Mouse (Mus musculus) stomach, postnatal 0 days (tissue): ENCODE data around the gene Gpn2. TPM values are rescaled to one million over a fixed set of nuclear protein-coding genes. Genes with fewer than 3 reads are reported as not detected.

Source experiments
- ATAC-seq: fragments of 200-750 bp; cut with Nextera tagmentation; 2 replicates; pipeline ENCODE4 v1.8.0; 2017; ENCODE audit not compliant: low FRiP score, low TSS enrichment
- DNase-seq: peaks from one replicate; pipeline ENCODE4 v3.0.0-alpha.2; 2016; ENCODE audit warnings: low spot score
- H3K27ac ChIP-seq: fragments of 300-500 bp; sonication (generic); replicated peaks from 2 replicates; pipeline ENCODE4 v1.5.1; 2014; ENCODE audit warnings: mild to moderate bottlenecking, control low read depth
- H3K27me3 ChIP-seq: fragments of 300-500 bp; sonication (generic); 2 replicates; pipeline ENCODE4 v1.6.1; 2014; ENCODE audit warnings: low read length; ENCODE audit not compliant: control insufficient read depth, insufficient read depth
- H3K36me3 ChIP-seq: fragments of 300-500 bp; sonication (generic); 2 replicates; pipeline ENCODE4 v1.6.1; 2014; ENCODE audit warnings: low read length, mixed read lengths; ENCODE audit not compliant: control insufficient read depth, insufficient read depth
- H3K4me1 ChIP-seq: fragments of 300-500 bp; sonication (generic); replicated peaks from 2 replicates; pipeline ENCODE4 v1.6.1; 2014; ENCODE audit warnings: antibody characterized with exemption; ENCODE audit not compliant: control insufficient read depth, insufficient read depth
- H3K4me2 ChIP-seq: fragments of 300-500 bp; sonication (generic); replicated peaks from 2 replicates; pipeline ENCODE4 v1.6.1; 2014; ENCODE audit warnings: low read depth, mild to moderate bottlenecking, control low read depth, moderate library complexity
- H3K4me3 ChIP-seq: fragments of 300-500 bp; sonication (generic); 2 replicates; pipeline ENCODE4 v1.5.1; 2014; ENCODE audit warnings: low read depth, low read length, control low read depth
- H3K9ac ChIP-seq: fragments of 300-500 bp; sonication (generic); 2 replicates; pipeline ENCODE4 v1.6.1; 2014; ENCODE audit warnings: mild to moderate bottlenecking, low read length, control low read depth, mixed read lengths
- H3K9me3 ChIP-seq: fragments of 300-500 bp; sonication (generic); 2 replicates; pipeline ENCODE4 v1.6.1; 2016; ENCODE audit warnings: low read length; ENCODE audit not compliant: control insufficient read depth
- CTCF ChIP-seq: IDR thresholded peaks from 2 replicates; pipeline ENCODE4 v1.5.1; 2016; ENCODE audit warnings: antibody characterized with exemption, low read depth, mild to moderate bottlenecking, moderate library complexity
- EP300 ChIP-seq: optimal IDR thresholded peaks from 2 replicates; pipeline ENCODE3; 2016; ENCODE audit warnings: antibody characterized with exemption
- WGBS: fragments of 180-500 bp; shearing (Covaris S2); extraction: QIAGEN DNeasy Blood & Tissue Kit; methylation state at CpG from one replicate; pipeline ENCODE4 v1.1.7; 2014; 5-methylcytosine and 5-hydroxymethylcytosine counted together
- polyA plus RNA-seq: library from polyadenylated mRNA; unstranded; fragments of >200 nt; fragmentation: Nextera tagmentation; extraction: Ambion mirVana; gene quantifications from 2 replicates; pipeline ENCODE4 v1.2.1, GENCODE M21; 2015

Gene Gpn2
- polyA plus RNA-seq, 1 experiment from 2014 or later = 14.8 TPM

- H3K36me3 ChIP-seq = no peaks in the 10 kb centered on the region
- DNase-seq (no peak), ATAC-seq (no peak)
- H3K9ac ChIP-seq = no peak overlapping the region
- H3K4me3 ChIP-seq = no peak overlapping the region
- no peaks in the 10 kb centered on the region for H3K27me3 ChIP-seq
- H3K4me1 ChIP-seq = no peaks in the 10 kb centered on the region
- WGBS = 75% methylated on average over 11 of the region's 11 CpGs
- H3K27ac ChIP-seq = no peak overlapping the region
- H3K9me3 ChIP-seq = no peaks in the 10 kb centered on the region
- TF ChIP-seq EP300 = no peak
- no peak for TF ChIP-seq CTCF
- H3K4me2 ChIP-seq = no peak overlapping the region
Observed at GRCm38 (mm10) chr4:133563123-133563571, 21.0 kb upstream of the Gpn2 start.

DNA sequence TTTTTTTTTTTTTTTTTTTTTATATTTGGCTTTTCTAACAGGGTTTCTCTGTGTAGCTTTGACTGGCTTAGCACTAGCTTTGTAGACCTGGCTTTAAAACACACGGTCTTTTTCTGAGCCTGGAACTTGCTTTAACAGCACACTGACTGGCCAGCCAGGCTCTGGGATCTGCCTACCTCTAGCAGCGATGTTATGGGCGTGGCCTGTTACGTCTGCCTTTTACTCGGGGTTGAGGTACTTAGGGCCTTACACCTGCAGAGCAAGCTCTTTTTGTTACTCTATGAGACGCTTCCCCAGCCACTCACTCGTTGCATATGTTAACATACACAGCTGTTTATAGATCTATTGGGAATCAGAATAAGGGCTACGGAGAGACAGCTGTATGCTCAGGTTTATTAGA is 16.9 kb upstream of the Gpn2 start:
- ATAC-seq (no peak), DNase-seq (no peak)
- Histone ChIP-seq H3K36me3 (no peaks in the 10 kb centered on the region), H3K4me2 (no peak overlapping the region), H3K4me1 (no peaks in the 10 kb centered on the region), H3K27me3 (no peaks in the 10 kb centered on the region), H3K9me3 (no peaks in the 10 kb centered on the region), H3K9ac (no peak overlapping the region), H3K27ac (no peak overlapping the region), H3K4me3 (no peak overlapping the region)
- WGBS = 17% methylated on average over 8 of the region's 8 CpGs
- TF ChIP-seq CTCF = no peak

DNA sequence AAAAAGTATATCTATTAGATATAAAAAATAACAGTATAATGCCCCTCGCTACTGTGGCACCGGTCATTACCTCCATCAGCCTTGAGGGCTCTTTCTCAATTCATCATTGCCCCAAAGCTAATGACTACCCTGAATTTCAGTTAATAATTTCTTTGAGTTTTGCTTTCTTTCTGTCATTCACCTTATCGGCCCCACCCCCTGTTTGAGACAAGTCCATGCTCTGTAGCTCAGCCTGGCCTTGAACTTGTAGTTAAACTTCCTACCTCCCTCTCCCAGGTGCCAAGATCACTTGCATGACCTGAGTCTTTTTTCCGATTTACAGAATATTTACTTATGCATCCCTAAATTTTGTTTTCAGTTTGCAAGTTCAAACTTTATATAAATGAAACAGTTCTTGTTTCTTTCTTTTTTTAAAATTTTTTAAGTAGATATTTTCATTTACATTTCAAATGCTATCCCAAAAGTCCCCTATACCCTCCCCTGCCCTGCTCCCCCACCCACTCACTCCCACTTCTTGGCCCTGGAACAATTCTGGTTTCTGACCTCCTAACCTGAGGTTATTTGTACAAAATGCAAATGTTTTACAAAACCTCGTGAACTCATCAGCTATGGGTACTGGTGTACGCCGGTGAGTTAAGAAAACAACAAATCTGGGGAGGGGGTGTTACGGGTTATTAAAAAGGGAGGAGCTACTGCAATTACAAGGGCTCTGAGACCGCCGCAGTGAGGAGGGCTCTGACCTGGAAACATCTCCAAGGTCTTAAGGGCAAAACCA is 14.7 kb upstream of the Gpn2 start:
- TF ChIP-seq CTCF (no peak), EP300 (no peak)
- H3K4me1 ChIP-seq = no peaks in the 10 kb centered on the region; the same call in 1 of the 2 replicates
- ATAC-seq = no peak
- 0 out of 2 replicates have a peak overlapping the region, but pooled peaks have one; percentile 14 for H3K4me2 ChIP-seq
- H3K27ac ChIP-seq = 0 out of 2 replicates have a peak overlapping the region, but pooled peaks have one; percentile 18
- no peak for DNase-seq
- 78% methylated on average over 10 of the region's 10 CpGs for WGBS
- no peak overlapping the region for H3K9ac ChIP-seq
- H3K27me3 ChIP-seq = no peaks in the 10 kb centered on the region
- no peak overlapping the region for H3K4me3 ChIP-seq
- H3K36me3 ChIP-seq = no peaks in the 10 kb centered on the region
- no peaks in the 10 kb centered on the region for H3K9me3 ChIP-seq

GRCm38 (mm10) chr4:133570066-133570466 is 14.1 kb upstream of the Gpn2 start:
- H3K4me1 ChIP-seq = no peaks in the 10 kb centered on the region; the same call in 1 of the 2 replicates
- H3K27ac ChIP-seq = 0 out of 2 replicates have a peak overlapping the region, but pooled peaks have one; percentile 18
- no peak overlapping the region for H3K9ac ChIP-seq
- no peak overlapping the region for H3K4me3 ChIP-seq
- H3K9me3 ChIP-seq = no peaks in the 10 kb centered on the region
- 0 out of 2 replicates have a peak overlapping the region, but pooled peaks have one; percentile 14 for H3K4me2 ChIP-seq
- H3K27me3 ChIP-seq = no peaks in the 10 kb centered on the region
- DNase-seq (peak; percentile 41), ATAC-seq (peak; percentile 63)
- 38% methylated on average over 10 of the region's 10 CpGs for WGBS
- H3K36me3 ChIP-seq = no peaks in the 10 kb centered on the region
- TF ChIP-seq CTCF = no peak
- no peak for TF ChIP-seq EP300

DNA sequence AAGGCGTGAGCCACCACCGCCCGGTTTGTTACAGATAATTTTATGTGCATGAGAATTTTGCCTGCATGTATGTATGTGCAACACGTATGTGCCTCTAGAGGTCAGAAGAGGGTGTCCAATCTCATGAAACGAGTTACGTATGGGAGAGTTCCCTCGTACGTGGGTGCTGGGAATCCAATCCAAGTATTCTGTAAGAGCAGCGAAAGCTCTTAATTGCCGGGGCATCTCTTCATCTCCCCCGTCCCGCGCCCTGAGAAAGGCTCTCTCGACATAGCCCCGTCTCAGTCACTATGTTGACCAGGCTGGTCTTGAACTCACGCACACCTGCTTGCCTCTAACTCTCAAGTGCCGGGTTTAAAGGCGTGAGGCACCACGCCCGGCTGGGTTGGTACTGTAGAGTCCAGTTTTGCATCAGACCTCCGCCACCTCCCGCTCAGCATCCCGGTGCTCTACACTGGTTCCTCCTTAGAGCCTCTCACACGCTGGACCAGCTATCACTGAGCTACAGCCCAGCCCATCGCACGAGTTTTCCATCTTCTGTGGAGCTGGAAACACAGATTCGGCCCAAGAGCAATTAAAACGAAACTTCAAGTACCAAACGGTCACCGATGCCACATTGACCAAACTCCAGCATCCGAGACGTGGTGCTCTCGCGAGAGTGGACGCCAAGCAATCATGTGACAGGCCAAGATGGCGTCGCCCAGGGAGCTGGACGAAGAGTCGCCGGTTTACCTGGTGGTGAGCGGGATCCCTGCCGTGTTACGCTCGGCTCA is 9.9 kb upstream of the Gpn2 start, which contains the start of gene Gpatch3:
Gpatch3 (plus strand) TSS at position 676 of the 773 bp plus-strand sequence.
- Histone ChIP-seq H3K27ac (peak within 1 kb of the TSS; percentile 88), H3K4me2 (peak within 1 kb of the TSS; percentile 96), H3K9ac (peak within 1 kb of the TSS; percentile 92), H3K9me3 (no peaks in the 10 kb centered on the region), H3K36me3 (peaks cover 4% of the 10 kb centered on the region; the same call in 1 of the 2 replicates), H3K4me1 (no peaks in the 10 kb centered on the region; the same call in 1 of the 2 replicates), H3K4me3 (peak within 1 kb of the TSS; percentile 82), H3K27me3 (no peaks in the 10 kb centered on the region)
- 6% methylated on average over 44 of the region's 44 CpGs for WGBS
- ATAC-seq (peak; percentile 92), DNase-seq (peak; percentile 93)
- peak; percentile 56 for TF ChIP-seq CTCF
- TF ChIP-seq EP300 = peak; percentile 98
